Mouse (Mus musculus) E14TG2a.4 (cell line): ENCODE measurements around the gene Mef2c.

Experiments used
- H3K27me3 ChIP-seq: 2 replicates; pipeline ENCODE4 v1.6.1; 2014; ENCODE audit warnings: low read length, control low read depth; ENCODE audit not compliant: insufficient read depth
- H3K36me3 ChIP-seq: 2 replicates; pipeline ENCODE4 v1.6.1; 2014; ENCODE audit warnings: low read length, control low read depth; ENCODE audit not compliant: insufficient read depth
- H3K4me1 ChIP-seq: replicated peaks from 2 replicates; pipeline ENCODE4 v1.6.1; 2014; ENCODE audit warnings: low read depth, low read length, control low read depth
- H3K4me3 ChIP-seq: replicated peaks from 2 replicates; pipeline ENCODE4 v1.5.1; 2014; ENCODE audit warnings: mild to moderate bottlenecking, low read length
- H3K9me3 ChIP-seq: 2 replicates; pipeline ENCODE4 v1.6.1; 2014; ENCODE audit warnings: low read length, control low read depth
- CTCF ChIP-seq: conservative IDR thresholded peaks from 2 replicates; pipeline ENCODE4 v1.5.1; 2014; ENCODE audit warnings: low read length
- NANOG ChIP-seq: IDR thresholded peaks from 2 replicates; pipeline ENCODE4 v1.6.1; 2014; ENCODE audit warnings: borderline replicate concordance, low read length, mixed read lengths
- POU5F1 ChIP-seq: IDR thresholded peaks from 2 replicates; pipeline ENCODE4 v1.6.1; 2014; ENCODE audit warnings: low read length, borderline replicate concordance

Gene Mef2c

GRCm38 (mm10) chr13:83503919-83504318 lies at the start of gene Mef2c:
Gene Mef2c, plus strand, starts transcription at chr13:83504034.
- H3K4me3 ChIP-seq = no peak within 1 kb of the TSS
- H3K36me3 ChIP-seq = no peaks in the 10 kb centered on the region
- no peaks in the 10 kb centered on the region for H3K27me3 ChIP-seq
- no peaks in the 10 kb centered on the region for H3K4me1 ChIP-seq
- TF ChIP-seq CTCF (no peak), POU5F1 (no peak), NANOG (no peak)
- no peaks in the 10 kb centered on the region for H3K9me3 ChIP-seq

- Histone ChIP-seq H3K4me1 (no peaks in the 10 kb centered on the region), H3K4me3 (no peak overlapping the region), H3K27me3 (no peaks in the 10 kb centered on the region), H3K9me3 (no peaks in the 10 kb centered on the region), H3K36me3 (no peaks in the 10 kb centered on the region)
- no peak for TF ChIP-seq POU5F1
- no peak for TF ChIP-seq CTCF
- TF ChIP-seq NANOG = no peak
Observed at GRCm38 (mm10) chr13:83458729-83459128, 45.1 kb upstream of the Mef2c start.

GRCm38 (mm10) chr13:83459600-83459999 lies 44.2 kb upstream of the Mef2c start:
- H3K4me1 ChIP-seq = no peaks in the 10 kb centered on the region
- H3K9me3 ChIP-seq = no peaks in the 10 kb centered on the region
- TF ChIP-seq NANOG = no peak
- TF ChIP-seq POU5F1 = no peak
- no peak for TF ChIP-seq CTCF
- H3K36me3 ChIP-seq = no peaks in the 10 kb centered on the region
- no peaks in the 10 kb centered on the region for H3K27me3 ChIP-seq
- no peak overlapping the region for H3K4me3 ChIP-seq

GRCm38 (mm10) chr13:83460620-83461019 lies 43.2 kb upstream of the Mef2c start:
- Histone ChIP-seq H3K4me3 (no peak overlapping the region), H3K27me3 (no peaks in the 10 kb centered on the region), H3K9me3 (no peaks in the 10 kb centered on the region), H3K36me3 (no peaks in the 10 kb centered on the region), H3K4me1 (no peaks in the 10 kb centered on the region)
- no peak for TF ChIP-seq CTCF
- TF ChIP-seq NANOG = no peak
- no peak for TF ChIP-seq POU5F1

DNA sequence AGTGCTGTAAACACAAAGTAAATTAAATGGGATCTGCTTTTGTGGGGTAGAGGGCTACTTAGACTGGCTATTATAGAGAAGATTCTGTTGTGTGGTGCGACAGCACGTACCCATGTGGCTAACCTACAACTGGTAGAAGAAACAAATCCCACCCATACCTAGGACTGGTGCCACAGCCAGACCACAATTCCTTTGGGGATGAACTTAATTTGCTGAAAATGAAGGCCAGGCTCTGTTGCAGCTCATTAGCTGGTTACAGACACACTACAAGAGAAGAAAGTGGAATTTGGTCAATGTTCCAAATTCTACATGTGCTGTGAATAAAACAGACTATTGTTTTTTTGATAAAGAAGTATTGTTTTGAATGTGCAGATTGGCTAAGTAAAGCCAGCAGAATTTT lies 42.3 kb upstream of the Mef2c start:
- no peaks in the 10 kb centered on the region for H3K4me1 ChIP-seq
- no peaks in the 10 kb centered on the region for H3K36me3 ChIP-seq
- no peak overlapping the region for H3K4me3 ChIP-seq
- no peak for TF ChIP-seq POU5F1
- TF ChIP-seq CTCF = no peak
- no peak for TF ChIP-seq NANOG
- H3K9me3 ChIP-seq = no peaks in the 10 kb centered on the region
- H3K27me3 ChIP-seq = no peaks in the 10 kb centered on the region

DNA sequence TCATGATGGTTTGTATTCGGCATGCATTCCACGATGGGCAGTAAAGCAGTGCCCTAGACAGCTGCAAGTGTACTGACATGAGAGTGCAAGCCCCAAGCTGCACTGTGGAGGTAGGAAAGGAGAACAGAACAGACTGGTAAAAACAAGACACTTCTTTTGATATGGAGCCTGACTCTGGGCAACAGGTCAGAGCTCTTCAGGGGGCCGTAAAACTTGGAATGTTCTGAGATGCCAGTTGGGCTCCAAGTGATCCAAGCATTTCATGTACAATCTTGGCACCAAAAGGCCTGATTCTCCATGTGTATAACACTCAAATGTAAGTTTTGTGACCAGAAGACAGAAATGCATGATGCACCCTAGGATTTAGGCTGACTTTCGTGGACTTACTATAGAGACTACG lies 37.1 kb upstream of the Mef2c start:
- no peaks in the 10 kb centered on the region for H3K4me1 ChIP-seq

DNA sequence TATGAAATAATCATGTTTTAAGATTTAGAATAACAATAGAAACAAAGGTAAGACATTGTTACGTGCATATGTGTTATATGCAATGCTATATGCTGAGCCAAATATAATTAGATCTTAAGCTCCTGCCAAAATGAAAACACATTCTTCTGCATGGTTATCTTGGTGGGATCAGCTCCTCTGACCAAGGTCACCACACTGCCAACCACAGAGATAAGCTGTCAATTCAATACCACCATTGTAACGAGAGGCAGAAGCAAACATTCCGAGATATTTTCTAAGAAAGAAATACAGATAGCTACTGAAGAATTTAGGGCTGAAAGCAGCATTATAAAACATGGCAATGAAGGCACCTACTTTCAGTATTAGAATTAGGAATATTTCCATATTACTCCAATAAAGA lies 35.0 kb upstream of the Mef2c start:
- no peaks in the 10 kb centered on the region for H3K4me1 ChIP-seq
- no peaks in the 10 kb centered on the region for H3K9me3 ChIP-seq
- no peaks in the 10 kb centered on the region for H3K27me3 ChIP-seq
- no peak for TF ChIP-seq POU5F1
- no peak for TF ChIP-seq NANOG
- TF ChIP-seq CTCF = no peak
- no peaks in the 10 kb centered on the region for H3K36me3 ChIP-seq
- H3K4me3 ChIP-seq = no peak overlapping the region

More for the DNA sequence above, 37.1 kb upstream of the Mef2c start:
- no peaks in the 10 kb centered on the region for H3K9me3 ChIP-seq
- no peaks in the 10 kb centered on the region for H3K27me3 ChIP-seq
- no peak overlapping the region for H3K4me3 ChIP-seq
- TF ChIP-seq CTCF = no peak
- TF ChIP-seq NANOG = no peak
- TF ChIP-seq POU5F1 = no peak
- H3K36me3 ChIP-seq = no peaks in the 10 kb centered on the region

DNA sequence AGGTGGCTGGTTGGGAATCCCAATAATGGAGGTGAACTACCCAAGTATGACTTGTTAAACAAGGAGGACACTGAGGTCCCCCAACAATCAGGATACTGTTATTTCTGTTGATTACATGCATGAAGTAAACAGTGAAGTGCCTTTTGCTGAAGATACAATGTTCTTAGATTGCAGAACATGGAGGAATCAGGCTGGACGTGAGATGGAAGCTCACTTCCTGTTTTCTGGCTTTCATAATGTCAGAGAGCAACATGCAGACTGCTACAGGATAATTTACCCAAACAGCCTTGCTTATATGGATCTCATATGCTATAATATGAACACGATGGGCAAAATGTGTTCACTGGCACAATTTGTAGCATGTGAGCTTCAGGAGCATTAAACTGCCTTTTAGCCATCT lies 30.1 kb upstream of the Mef2c start:
- Histone ChIP-seq H3K4me3 (no peak overlapping the region), H3K9me3 (no peaks in the 10 kb centered on the region), H3K27me3 (no peaks in the 10 kb centered on the region), H3K36me3 (no peaks in the 10 kb centered on the region), H3K4me1 (no peaks in the 10 kb centered on the region)
- TF ChIP-seq NANOG = no peak

- Histone ChIP-seq H3K9me3 (no peaks in the 10 kb centered on the region), H3K27me3 (no peaks in the 10 kb centered on the region), H3K4me1 (no peaks in the 10 kb centered on the region), H3K36me3 (no peaks in the 10 kb centered on the region), H3K4me3 (no peak overlapping the region)
- TF ChIP-seq NANOG (no peak), POU5F1 (no peak), CTCF (no peak)
Observed at GRCm38 (mm10) chr13:83480388-83480787, 23.4 kb upstream of the Mef2c start.
